Mouse (Mus musculus): ENCODE data around the gene Phip.

DNA sequence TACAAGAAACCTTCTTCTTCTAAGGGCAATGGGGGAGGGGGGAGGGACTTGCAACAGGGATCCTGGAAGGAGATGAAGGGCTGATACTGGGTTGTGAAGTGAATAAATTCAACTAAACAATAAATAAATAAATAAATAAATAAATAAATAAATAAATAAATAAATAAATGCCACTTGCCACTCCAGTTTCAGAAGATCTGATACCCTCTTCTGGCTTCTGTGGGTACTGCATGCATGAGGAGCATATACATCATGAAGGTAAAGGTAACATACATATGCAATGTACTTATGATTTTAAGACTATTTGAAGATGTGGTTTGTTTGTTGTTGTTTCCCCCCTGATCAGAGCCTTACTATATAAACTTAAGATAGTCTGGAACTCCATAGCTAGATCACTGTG is 91.1 kb downstream of the Phip start:
- TF ChIP-seq POLR2AphosphoS5 (IDR thresholded peaks at IDR 0.05; ENCODE audit: insufficient replicate concordance, low read depth, low read length), result no peak
- TF ChIP-seq CTCF (IDR thresholded peaks at IDR 0.05; ENCODE audit: low read depth, low read length), result no peak
